Mouse (Mus musculus): ENCODE data around the gene Ndufs7. TPM values are rescaled to one million over a fixed set of nuclear protein-coding genes. Genes with fewer than 3 reads are reported as not detected.

The Ndufs7 gene
- total RNA-seq, 2 experiments from 2014 or later = 43.9 to 109 TPM

GRCm38 (mm10) chr10:80259861-80260641 lies 11.1 kb downstream of the Ndufs7 start:
- no peak for ATAC-seq (replicated peaks; ENCODE audit: low FRiP score, poor library complexity, severe bottlenecking)

- peak; percentile 72 for ATAC-seq (replicated peaks; ENCODE audit: low FRiP score, poor library complexity, severe bottlenecking)
These were observed 12.0 kb downstream of the Ndufs7 start, which contains the start of the genes Gamt and Dazap1 for GRCm38 (mm10) chr10:80260642-80261584. Gene Gamt, minus strand, starts transcription at chr10:80261012. Gene Dazap1, plus strand, starts transcription at chr10:80261486.

DNA sequence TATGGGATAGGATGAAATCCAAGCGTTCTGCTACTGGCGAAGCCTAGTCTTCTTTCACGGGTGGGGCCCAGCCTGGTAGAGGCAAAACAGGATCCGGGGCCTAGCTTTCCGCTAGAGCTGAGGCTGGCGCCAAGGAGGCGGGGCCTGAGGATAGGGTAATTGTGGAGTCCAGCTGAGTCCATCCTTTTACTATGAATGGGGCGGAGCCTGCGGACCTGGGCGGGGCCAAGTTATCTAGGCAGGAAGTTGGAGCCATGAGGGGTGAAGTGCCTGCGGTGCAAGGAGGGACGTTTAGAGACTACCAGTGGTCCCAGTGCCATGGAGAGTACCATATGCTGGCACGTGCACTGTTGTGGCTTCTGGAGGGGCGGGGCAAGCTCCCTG lies 12.7 kb downstream of the Ndufs7 start:
- peak; percentile 60 for ATAC-seq (replicated peaks; ENCODE audit: low FRiP score, poor library complexity, severe bottlenecking)

DNA sequence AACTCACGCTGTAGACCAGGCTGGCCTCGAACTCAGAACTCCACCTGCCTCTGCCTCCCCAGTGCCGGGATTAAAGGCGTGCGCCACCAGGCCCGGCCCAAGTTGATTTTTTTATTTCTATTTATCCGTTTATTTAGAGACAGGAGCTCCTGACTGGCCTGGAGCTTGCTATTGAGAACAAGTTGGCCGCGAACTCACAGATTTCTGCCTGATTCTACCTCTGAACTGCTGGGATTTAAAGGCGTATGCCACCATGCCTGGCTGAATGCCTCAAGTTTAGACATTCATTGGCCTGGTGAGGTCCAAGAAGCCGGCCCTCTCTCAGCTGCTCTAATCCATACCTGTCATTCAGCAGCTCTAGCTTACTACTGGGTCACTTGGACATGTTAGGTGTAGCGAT lies 13.2 kb downstream of the Ndufs7 start:
- ATAC-seq (replicated peaks; ENCODE audit: low FRiP score, poor library complexity, severe bottlenecking) = no peak

DNA sequence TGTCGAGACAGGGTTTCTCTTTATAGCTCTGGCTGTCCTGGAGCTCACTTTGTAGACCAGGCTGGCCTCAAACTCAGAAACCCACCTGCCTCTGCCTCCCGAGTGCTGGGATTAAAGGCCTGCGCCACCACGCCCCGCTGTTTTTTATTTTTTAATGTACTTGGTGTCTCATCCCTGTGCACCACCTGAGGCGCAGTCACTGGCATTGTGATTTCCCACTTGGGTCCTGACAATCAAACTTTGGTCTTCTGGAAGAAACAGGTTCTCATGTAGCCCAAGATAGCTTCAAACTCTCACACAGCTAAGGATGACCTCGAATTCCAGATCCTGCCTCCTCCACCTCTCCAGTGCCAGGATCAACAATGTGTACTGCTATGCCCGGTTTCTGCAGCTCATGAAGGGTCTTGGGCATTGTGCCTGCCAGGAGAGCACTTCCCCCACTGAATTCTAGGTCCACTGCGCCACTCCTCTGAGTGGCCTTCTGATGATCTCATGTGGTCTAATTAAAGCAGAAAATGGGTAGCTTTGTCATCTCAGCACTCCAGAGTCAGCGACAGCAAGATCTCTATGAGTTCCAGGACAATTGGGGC lies 13.9 kb downstream of the Ndufs7 start:
- no peak for ATAC-seq (replicated peaks; ENCODE audit: low FRiP score, poor library complexity, severe bottlenecking)

- peak; percentile 76 for ATAC-seq (replicated peaks; ENCODE audit: low FRiP score, poor library complexity, severe bottlenecking)
These were observed 15.6 kb downstream of the Ndufs7 start for GRCm38 (mm10) chr10:80264341-80265148.

DNA sequence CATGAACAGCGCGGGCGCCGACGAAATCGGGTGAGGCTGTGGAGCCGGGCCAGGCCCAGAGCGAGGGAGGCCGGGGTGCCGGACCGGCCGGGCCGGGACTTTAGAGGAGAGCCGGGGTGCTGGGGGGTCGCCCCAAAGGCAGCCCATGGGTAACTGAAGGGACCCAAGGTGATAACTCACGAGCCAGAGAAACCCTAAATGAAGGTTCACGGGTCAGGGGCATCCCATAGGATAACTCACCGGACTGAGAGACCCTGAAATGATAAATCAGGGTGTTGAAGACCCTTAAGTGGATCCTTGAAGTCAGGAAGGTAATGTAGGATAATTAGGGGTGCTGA lies 16.2 kb downstream of the Ndufs7 start:
- ATAC-seq (replicated peaks; ENCODE audit: low FRiP score, poor library complexity, severe bottlenecking) = no peak

DNA sequence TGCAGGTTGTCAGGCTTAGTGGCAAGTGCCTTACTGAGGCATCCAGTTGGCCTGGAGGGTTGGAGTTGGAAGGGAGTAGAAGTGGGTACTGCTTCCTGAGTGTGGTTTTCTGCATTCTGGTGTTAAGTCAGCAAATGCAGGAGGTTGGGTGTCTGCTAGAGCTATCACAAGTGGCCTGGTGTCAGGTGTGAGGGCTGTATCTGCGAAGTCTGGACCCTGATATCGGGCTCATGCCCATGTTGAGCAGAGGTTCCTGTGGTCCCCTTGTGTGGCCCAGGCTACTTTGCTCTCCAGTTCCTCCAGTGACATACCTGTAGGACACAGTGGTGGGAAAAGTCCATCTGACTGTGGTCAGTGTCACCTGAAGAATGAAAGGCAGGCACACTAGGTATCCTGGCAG lies 21.2 kb downstream of the Ndufs7 start:
- no peak for ATAC-seq (replicated peaks; ENCODE audit: low FRiP score, poor library complexity, severe bottlenecking)

- ATAC-seq (replicated peaks; ENCODE audit: low FRiP score, poor library complexity, severe bottlenecking) = peak; percentile 44
These were observed 21.8 kb downstream of the Ndufs7 start for GRCm38 (mm10) chr10:80270734-80271181.

- ATAC-seq (replicated peaks; ENCODE audit: low FRiP score, poor library complexity, severe bottlenecking) = no peak
These were observed 22.4 kb downstream of the Ndufs7 start for GRCm38 (mm10) chr10:80271186-80271843.

DNA sequence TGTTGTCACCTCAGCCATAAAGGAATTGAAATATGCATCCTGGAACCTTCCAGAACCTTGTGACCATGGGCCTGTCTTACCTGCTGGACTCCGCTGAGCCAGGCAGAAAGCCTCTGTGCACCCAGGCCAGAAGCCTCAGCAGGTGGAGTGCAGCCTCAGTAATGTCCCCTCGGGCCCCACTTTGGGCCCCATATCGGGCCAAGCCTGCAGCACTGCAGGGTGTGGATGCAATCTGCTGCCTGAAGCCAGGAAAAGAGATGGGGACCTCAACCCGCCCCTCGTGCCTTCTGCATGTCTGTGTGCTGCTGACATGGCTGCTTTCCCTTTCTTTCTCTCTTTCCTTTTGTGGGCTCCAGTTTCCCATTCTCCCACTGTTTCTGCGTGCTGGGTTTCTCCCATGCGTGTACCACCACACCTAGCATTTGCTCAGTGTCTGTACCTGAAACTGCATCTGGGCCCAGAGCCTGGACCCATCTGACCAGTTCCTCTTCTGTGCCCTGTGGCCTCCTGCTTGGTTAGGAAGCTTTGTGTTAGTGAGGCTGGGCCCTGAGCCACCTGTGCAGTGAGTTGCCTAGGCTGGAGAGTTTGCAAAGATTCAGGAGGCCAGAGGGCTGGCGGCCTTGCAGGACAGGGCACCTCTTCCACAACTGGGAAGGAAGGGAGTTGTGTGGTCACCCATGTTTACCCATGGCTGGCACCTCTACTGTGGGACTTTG lies 23.1 kb downstream of the Ndufs7 start:
- no peak for ATAC-seq (replicated peaks; ENCODE audit: low FRiP score, poor library complexity, severe bottlenecking)

DNA sequence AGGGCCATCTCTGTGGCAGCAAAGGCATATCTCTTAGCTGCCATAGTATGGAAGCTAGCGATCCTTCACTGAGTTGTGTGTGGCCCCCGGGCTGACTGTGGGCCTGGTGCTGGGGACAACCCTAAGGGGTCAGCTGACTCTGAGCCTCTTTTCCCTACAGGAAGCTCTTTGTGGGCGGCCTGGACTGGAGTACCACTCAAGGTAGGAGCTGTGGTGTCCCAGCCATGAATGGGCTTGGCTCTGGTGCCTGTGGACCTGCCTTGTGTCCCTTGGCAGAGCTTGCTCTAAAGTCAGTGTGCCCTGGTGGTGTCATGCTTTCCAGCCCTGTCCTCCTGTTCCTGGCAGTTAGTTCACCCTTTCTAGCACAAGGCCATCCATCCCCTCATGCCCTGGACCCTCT lies 24.9 kb downstream of the Ndufs7 start:
- ATAC-seq (replicated peaks; ENCODE audit: low FRiP score, poor library complexity, severe bottlenecking) = no peak

DNA sequence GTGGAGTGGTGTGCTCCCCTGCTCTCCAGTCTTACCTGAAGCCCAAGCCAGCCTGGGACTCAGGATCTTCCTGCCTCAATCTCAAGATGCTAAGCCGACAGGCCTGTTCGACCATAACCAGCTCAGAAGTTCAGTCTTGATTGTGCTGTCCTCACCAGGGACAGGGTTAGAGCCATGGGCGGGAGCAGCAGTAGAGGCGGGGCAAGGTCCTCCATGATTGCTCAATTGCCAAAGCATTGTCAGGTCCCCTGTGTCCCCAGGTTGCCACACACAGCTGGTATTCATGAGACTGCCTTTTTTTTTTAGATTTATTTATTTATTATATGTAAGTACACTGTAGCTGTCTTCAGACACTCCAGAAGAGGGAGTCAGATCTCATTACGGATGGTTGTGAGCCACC lies 27.3 kb downstream of the Ndufs7 start:
- ATAC-seq (replicated peaks; ENCODE audit: low FRiP score, poor library complexity, severe bottlenecking) = no peak

- no peak for ATAC-seq (replicated peaks; ENCODE audit: low FRiP score, poor library complexity, severe bottlenecking)
These were observed 29.5 kb downstream of the Ndufs7 start for GRCm38 (mm10) chr10:80278390-80278789.

- no peak for ATAC-seq (replicated peaks; ENCODE audit: low FRiP score, poor library complexity, severe bottlenecking)
These were observed 30.4 kb downstream of the Ndufs7 start for GRCm38 (mm10) chr10:80279273-80279672.

DNA sequence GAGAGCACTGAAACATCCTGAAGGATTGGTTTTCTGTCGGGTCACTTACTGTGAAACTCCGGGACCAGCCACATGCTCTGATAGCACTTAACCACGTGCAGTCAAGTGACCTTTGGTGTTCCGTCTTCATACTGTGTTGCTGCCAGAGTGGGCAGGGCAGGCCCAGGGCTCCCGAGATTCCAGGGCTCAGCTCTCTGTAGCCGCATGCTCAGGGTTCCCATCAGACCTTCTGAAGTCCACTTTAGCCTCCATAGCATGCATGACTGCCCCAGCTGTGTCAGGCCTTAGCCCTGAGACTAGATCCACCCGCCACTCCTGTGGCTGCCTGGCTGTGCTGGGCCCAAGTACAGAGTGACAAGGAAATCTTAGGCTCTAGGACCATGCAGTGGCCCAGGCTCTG lies 32.4 kb downstream of the Ndufs7 start:
- ATAC-seq (replicated peaks; ENCODE audit: low FRiP score, poor library complexity, severe bottlenecking) = no peak

- no peak for ATAC-seq (replicated peaks; ENCODE audit: low FRiP score, poor library complexity, severe bottlenecking)
These were observed 33.0 kb downstream of the Ndufs7 start for GRCm38 (mm10) chr10:80281921-80282371.

All from erythroid progenitor cell, adult 5-6 weeks (primary cell).